In genomic region chr12:71293960-71294942, GRCm38 (mm10) we compare ENCODE assay signal across 9 mouse cellular contexts. TPM values are rescaled to one million over a fixed set of nuclear protein-coding genes. Genes with fewer than 3 reads are reported as not detected.
A peak's percentile ranks its signal among the peaks of the same experiment; 100 is the strongest.
DNase-seq lines count a peak whose midpoint lies in the region; ATAC-seq lines count a peak whose summit lies in the region.
"Had no signal": no experiment of that assay in that cellular context is flagged by ENCODE, and none has a peak within 500 bp of the region (broad histone marks: within the 10 kb centered on the region; RNA-seq: fewer than 3 reads in every experiment).

No protein-coding gene starts in this region.

- no peak overlapping the region for H3K27ac ChIP-seq in heart, embryonic 16.5 days (ENCODE audit: low read length)
- H3K27ac ChIP-seq in intestine, embryonic 15.5 days: no peak overlapping the region

- intact Hi-C loops in heart, postnatal 36 days (cut with DNase I): no loop called here

- 31% methylated on average over 22 of the region's 22 CpGs for WGBS in heart, embryonic 16.5 days
- 34% methylated on average over 22 of the region's 22 CpGs for WGBS in intestine, embryonic 15.5 days

- 0 out of 2 replicates have a peak overlapping the region, but pooled peaks have one; percentile 17 for H3K4me3 ChIP-seq in heart, embryonic 16.5 days (ENCODE audit: low read length)
- H3K4me3 ChIP-seq in intestine, embryonic 15.5 days (replicated peaks): 0 out of 2 replicates have a peak overlapping the region, but pooled peaks have one; percentile 0

- peak overlapping the region; percentile 51 for H3K4me2 ChIP-seq in heart, embryonic 16.5 days (ENCODE audit: low read depth, low read length)
- H3K4me2 ChIP-seq in intestine, embryonic 15.5 days (replicated peaks): peak overlapping the region; percentile 42

- DNase-seq in heart, postnatal 36 days: no peak
- DNase-seq in embryo, embryonic 10.5 days (ENCODE audit: low spot score): peak; percentile 61
- peak; percentile 28 for DNase-seq in naive thymus-derived CD4-positive, alpha-beta T cell, adult 2 months (ENCODE audit: low read depth)
- DNase-seq in layer of hippocampus, postnatal 36 days: no peak
- DNase-seq in kidney, postnatal 14 days: no peak
- DNase-seq in left cerebral cortex, adult 18-20 months (ENCODE audit: low spot score in 2 of 2): no peak

- no peaks in the 10 kb centered on the region for H3K27me3 ChIP-seq in heart, embryonic 16.5 days (ENCODE audit: control insufficient read depth, insufficient read depth, low read length)
- H3K27me3 ChIP-seq in intestine, embryonic 15.5 days (replicated peaks): no peaks in the 10 kb centered on the region

- no peak for ATAC-seq in heart, embryonic 16.5 days (replicated peaks; ENCODE audit: extremely low read depth, insufficient read depth, low FRiP score)
- ATAC-seq in intestine, embryonic 15.5 days: no peak

- H3K9ac ChIP-seq in heart, embryonic 16.5 days (ENCODE audit: low read length): no peak overlapping the region
- H3K9ac ChIP-seq in intestine, embryonic 15.5 days: no peak overlapping the region

- H3K4me1 ChIP-seq in heart, embryonic 16.5 days (ENCODE audit: control insufficient read depth, insufficient read depth, low read length): peaks cover 4% of the 10 kb centered on the region; the same call in 1 of the 2 replicates
- no peaks in the 10 kb centered on the region for H3K4me1 ChIP-seq in intestine, embryonic 15.5 days (replicated peaks)

- H3K36me3 ChIP-seq in heart, embryonic 16.5 days (ENCODE audit: control insufficient read depth, insufficient read depth): no peaks in the 10 kb centered on the region
- no peaks in the 10 kb centered on the region for H3K36me3 ChIP-seq in intestine, embryonic 15.5 days

- H3K9me3 ChIP-seq in heart, embryonic 16.5 days (replicated peaks; ENCODE audit: control insufficient read depth, low read length): no peaks in the 10 kb centered on the region
- no peaks in the 10 kb centered on the region for H3K9me3 ChIP-seq in intestine, embryonic 15.5 days

RNA-seq across cellular contexts. Expression of gene Dact1, which starts 15.4 kb away (rescaled TPM):
- polyA plus RNA-seq in heart, embryonic 16.5 days (2015; fragmentation: Nextera tagmentation; extraction: Ambion mirVana): 6.3 and 6.5 TPM in 2 replicates
- total RNA-seq in heart, postnatal 36 days (2021): 1 to 10 TPM; 4.8 to 6.2 TPM
- 12.7 and 14.6 TPM in 2 replicates for polyA plus RNA-seq in intestine, embryonic 15.5 days (2015; fragmentation: Nextera tagmentation; extraction: Ambion mirVana)
- 1 to 10 TPM; 7.8 to 8.2 TPM for total RNA-seq in layer of hippocampus, postnatal 36 days (2021)
- total RNA-seq in left cerebral cortex, adult 18-20 months (2021): 10 to 100 TPM in 1 of 2 experiments, 1 to 10 TPM in 1; 9.4 to 10.6 TPM
- total RNA-seq: MEL had no signal

Comparison
In these comparisons a context has a peak if more than half of its experiments do, and no peak if none do; other contexts are left out.
1. DNase-seq: peak in embryo, embryonic 10.5 days (single experiment) and naive thymus-derived CD4-positive, alpha-beta T cell, adult 2 months (single experiment); none in heart, postnatal 36 days (0 of 2), layer of hippocampus, postnatal 36 days (0 of 2), kidney, postnatal 14 days (single experiment) and left cerebral cortex, adult 18-20 months (0 of 2).